In the genomic region with DNA sequence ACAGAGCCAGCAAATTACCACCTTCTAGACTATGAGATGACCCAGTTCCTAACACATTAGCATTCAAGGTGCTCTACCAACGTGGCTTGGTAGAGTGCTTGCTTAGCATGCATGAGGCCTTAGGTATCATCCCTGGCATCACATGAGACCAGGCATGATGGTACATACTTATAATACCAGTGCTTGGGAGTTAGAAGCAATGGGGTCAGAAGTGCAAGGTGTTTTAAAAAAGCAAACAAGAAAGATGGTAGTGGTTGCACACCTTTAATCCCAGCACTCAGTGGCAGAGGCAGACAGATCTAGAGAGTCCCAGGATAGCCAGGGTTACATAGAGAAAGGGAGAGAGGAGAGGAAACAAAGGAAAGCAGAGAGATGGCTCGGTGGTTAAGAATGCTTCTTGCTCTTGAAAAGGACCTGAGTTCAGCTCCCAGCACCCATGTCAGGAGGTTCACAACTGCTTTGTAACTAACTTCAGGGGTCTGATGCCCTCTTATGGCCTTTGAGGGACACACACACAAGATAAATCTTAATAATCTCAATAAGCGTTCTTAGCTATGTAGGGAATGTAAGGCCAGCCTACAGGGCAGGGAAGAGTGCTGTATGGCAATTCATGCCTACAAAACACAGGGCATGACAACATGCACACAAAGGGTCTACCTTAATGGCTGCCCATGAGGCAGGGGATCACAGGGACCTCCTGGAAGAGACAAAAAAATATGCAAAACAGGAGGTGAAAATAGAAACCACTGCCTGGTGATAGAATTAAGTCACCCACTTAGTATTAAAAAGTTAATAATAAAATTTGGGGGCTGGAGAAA, we compare ENCODE assay signal across 18 mouse cellular contexts. TPM values are rescaled to one million over a fixed set of nuclear protein-coding genes. Genes with fewer than 3 reads are reported as not detected.
DNase-seq lines count a peak whose midpoint lies in the region; ATAC-seq and TF ChIP-seq lines count a peak whose summit lies in the region.
"Had no signal": no experiment of that assay in that cellular context is flagged by ENCODE, and none has a peak within 500 bp of the region (broad histone marks: within the 10 kb centered on the region; RNA-seq: fewer than 3 reads in every experiment).

No protein-coding gene starts in this region.

- 49% methylated on average over 3 of the region's 3 CpGs for WGBS in forebrain, postnatal 0 days
- WGBS in forebrain, embryonic 12.5 days = 58% methylated on average over 3 of the region's 3 CpGs
- 64% methylated on average over 3 of the region's 3 CpGs for WGBS in kidney, postnatal 0 days

- H3K9ac ChIP-seq in forebrain, postnatal 0 days = no peak overlapping the region
- H3K9ac ChIP-seq in forebrain, embryonic 12.5 days = no peak overlapping the region
- no peak overlapping the region for H3K9ac ChIP-seq in kidney, postnatal 0 days (ENCODE audit: low read depth, low read length)
- H3K9ac ChIP-seq: heart, embryonic 12.5 days; neural tube, embryonic 13.5 days had no signal

- H3K36me3 ChIP-seq in forebrain, postnatal 0 days (ENCODE audit: insufficient read depth) = peaks cover 37% of the 10 kb centered on the region
- peaks cover 48% of the 10 kb centered on the region for H3K36me3 ChIP-seq in forebrain, embryonic 12.5 days (replicated peaks)
- H3K36me3 ChIP-seq in kidney, postnatal 0 days (ENCODE audit: insufficient read depth, low read length) = peaks cover 29% of the 10 kb centered on the region

- no peak for DNase-seq in forebrain, postnatal 0 days
- DNase-seq in kidney, postnatal 0 days (ENCODE audit: low spot score) = no peak
- DNase-seq in kidney, adult 11 months = no peak
- peak; percentile 59 for DNase-seq in 416B (ENCODE audit: low read depth)
- peak; percentile 50 for DNase-seq in R1 (ENCODE audit: low read depth, low spot score)
- DNase-seq in spleen, postnatal 14 days (ENCODE audit: low spot score in 2 of 2) = no peak
- DNase-seq: adrenal gland, postnatal 14 days; cerebellum, adult 18-20 months; cerebellum, postnatal 36 days; gastrocnemius, postnatal 36 days; kidney, adult 8-10 months; right cerebral cortex, postnatal 25 days; thymus, postnatal 25 days had no signal

- TF ChIP-seq CTCF in forebrain, postnatal 0 days (IDR thresholded peaks at IDR 0.05; ENCODE audit: low read depth) = peak; percentile 9; the same call in 1 of the 2 replicates
- 0 out of 2 replicates have a peak, but pooled peaks have one; percentile 23 for TF ChIP-seq CTCF in kidney, postnatal 0 days (IDR thresholded peaks at IDR 0.05; ENCODE audit: low read depth)

- no peak overlapping the region for H3K27ac ChIP-seq in forebrain, postnatal 0 days (ENCODE audit: low read depth, low read length)
- H3K27ac ChIP-seq in forebrain, embryonic 12.5 days = no peak overlapping the region
- no peak overlapping the region for H3K27ac ChIP-seq in kidney, postnatal 0 days
- H3K27ac ChIP-seq: neural tube, embryonic 13.5 days had no signal

- ATAC-seq in forebrain, postnatal 0 days = no peak
- ATAC-seq in forebrain, embryonic 12.5 days (ENCODE audit: low FRiP score) = no peak
- no peak for ATAC-seq in kidney, postnatal 0 days (replicated peaks; ENCODE audit: low FRiP score, low read depth)

- no peaks in the 10 kb centered on the region for H3K4me1 ChIP-seq in forebrain, postnatal 0 days (ENCODE audit: insufficient read depth)
- 0 out of 2 replicates have a peak, but pooled peaks cover 4% of the 10 kb centered on the region for H3K4me1 ChIP-seq in forebrain, embryonic 12.5 days
- H3K4me1 ChIP-seq in kidney, postnatal 0 days (replicated peaks; ENCODE audit: insufficient read depth, low read length) = peaks cover 5% of the 10 kb centered on the region; the same call in 1 of the 2 replicates

- H3K4me3 ChIP-seq in forebrain, postnatal 0 days (ENCODE audit: low read depth, low read length) = no peak overlapping the region
- H3K4me3 ChIP-seq in forebrain, embryonic 12.5 days (replicated peaks) = no peak overlapping the region
- no peak overlapping the region for H3K4me3 ChIP-seq in kidney, postnatal 0 days (replicated peaks; ENCODE audit: low read depth, low read length)
- H3K4me3 ChIP-seq: heart, embryonic 12.5 days; neural tube, embryonic 13.5 days had no signal

- no peaks in the 10 kb centered on the region for H3K27me3 ChIP-seq in forebrain, postnatal 0 days (ENCODE audit: insufficient read depth, low read length)
- H3K27me3 ChIP-seq in forebrain, embryonic 12.5 days = no peaks in the 10 kb centered on the region
- H3K27me3 ChIP-seq in kidney, postnatal 0 days (ENCODE audit: insufficient read depth, low read length) = no peaks in the 10 kb centered on the region
- H3K27me3 ChIP-seq: heart, embryonic 12.5 days; neural tube, embryonic 13.5 days had no signal

- no peak overlapping the region for H3K4me2 ChIP-seq in forebrain, postnatal 0 days (ENCODE audit: low read depth)
- H3K4me2 ChIP-seq in forebrain, embryonic 12.5 days = no peak overlapping the region
- H3K4me2 ChIP-seq in kidney, postnatal 0 days (ENCODE audit: low read length) = no peak overlapping the region
- H3K4me2 ChIP-seq: heart, embryonic 12.5 days; liver, embryonic 11.5 days; neural tube, embryonic 13.5 days had no signal

- H3K9me3 ChIP-seq in forebrain, postnatal 0 days (ENCODE audit: low read length) = no peaks in the 10 kb centered on the region
- no peaks in the 10 kb centered on the region for H3K9me3 ChIP-seq in forebrain, embryonic 12.5 days
- H3K9me3 ChIP-seq in kidney, postnatal 0 days (replicated peaks; ENCODE audit: low read length) = no peaks in the 10 kb centered on the region
- H3K9me3 ChIP-seq: G1E; neural tube, embryonic 13.5 days had no signal

RNA-seq across cellular contexts. Expression of a gene that starts 15.5 kb away (rescaled TPM):
- total RNA-seq in forebrain, postnatal 0 days (2014; rRNA removed) = 263 and 287 TPM in 2 replicates
- 367 and 416 TPM in 2 replicates for polyA plus RNA-seq in forebrain, postnatal 0 days (2015; fragmentation: Nextera tagmentation; extraction: Ambion mirVana)
- 852 and 860 TPM in 2 replicates for polyA plus RNA-seq in forebrain, embryonic 12.5 days (2016; fragmentation: Nextera tagmentation; extraction: Ambion mirVana)
- polyA plus RNA-seq in kidney, postnatal 0 days (2015; fragmentation: Nextera tagmentation; extraction: Ambion mirVana) = 456 and 496 TPM in 2 replicates

RNA-seq across cellular contexts. Expression of a gene that starts 40.1 kb away (rescaled TPM):
- total RNA-seq in forebrain, postnatal 0 days (2014; rRNA removed) = 49.0 and 58.8 TPM in 2 replicates
- 32.8 and 43.7 TPM in 2 replicates for polyA plus RNA-seq in forebrain, postnatal 0 days (2015; fragmentation: Nextera tagmentation; extraction: Ambion mirVana)
- 149 and 154 TPM in 2 replicates for polyA plus RNA-seq in forebrain, embryonic 12.5 days (2016; fragmentation: Nextera tagmentation; extraction: Ambion mirVana)
- 58.8 and 66.9 TPM in 2 replicates for polyA plus RNA-seq in kidney, postnatal 0 days (2015; fragmentation: Nextera tagmentation; extraction: Ambion mirVana)

RNA-seq across cellular contexts. Expression of a gene that starts 42.9 kb away (rescaled TPM):
- total RNA-seq in forebrain, postnatal 0 days (2014; rRNA removed) = 15.3 and 20.0 TPM in 2 replicates
- 94.3 and 121 TPM in 2 replicates for polyA plus RNA-seq in forebrain, postnatal 0 days (2015; fragmentation: Nextera tagmentation; extraction: Ambion mirVana)
- polyA plus RNA-seq in forebrain, embryonic 12.5 days (2016; fragmentation: Nextera tagmentation; extraction: Ambion mirVana) = 29.6 and 34.0 TPM in 2 replicates
- 125 and 136 TPM in 2 replicates for polyA plus RNA-seq in kidney, postnatal 0 days (2015; fragmentation: Nextera tagmentation; extraction: Ambion mirVana)

Comparison
In these comparisons a context has a peak if more than half of its experiments do, and no peak if none do; other contexts are left out.
1. DNase-seq: peak in 416B (single experiment) and R1 (single experiment); none in forebrain, postnatal 0 days (single experiment), kidney, postnatal 0 days (single experiment), kidney, adult 11 months (single experiment) and spleen, postnatal 14 days (0 of 2).